Mouse (Mus musculus) liver, postnatal 0 days (tissue): ENCODE measurements around the gene Vegfd. TPM values are rescaled to one million over a fixed set of nuclear protein-coding genes. Genes with fewer than 3 reads are reported as not detected.
A peak's percentile ranks its signal among the peaks of the same experiment; 100 is the strongest.

ENCODE experiments used
- ATAC-seq: fragments of 200-750 bp; cut with Nextera tagmentation; 2 replicates; pipeline ENCODE4 v1.8.0; 2017; ENCODE audit warnings: mild to moderate bottlenecking, moderate library complexity
- DNase-seq: peaks from one replicate; pipeline ENCODE4 v3.0.0-alpha.2; 2016
- H3K27ac ChIP-seq: fragments of 300-500 bp; sonication (generic); 2 replicates; pipeline ENCODE4 v1.5.1; 2014; ENCODE audit warnings: antibody characterized with exemption, moderate library complexity, mild to moderate bottlenecking, low read depth
- H3K27me3 ChIP-seq: fragments of 300-500 bp; sonication (generic); 2 replicates; pipeline ENCODE4 v1.6.1; 2014; ENCODE audit warnings: low read length, control low read depth, mixed read lengths; ENCODE audit not compliant: insufficient read depth
- H3K36me3 ChIP-seq: fragments of 300-500 bp; sonication (generic); replicated peaks from 2 replicates; pipeline ENCODE4 v1.6.1; 2014; ENCODE audit warnings: mild to moderate bottlenecking, control low read depth, low read length, moderate library complexity, mixed read lengths; ENCODE audit not compliant: insufficient read depth
- H3K4me1 ChIP-seq: fragments of 300-500 bp; sonication (generic); 2 replicates; pipeline ENCODE4 v1.6.1; 2014; ENCODE audit warnings: antibody characterized with exemption, mild to moderate bottlenecking, control low read depth; ENCODE audit not compliant: insufficient read depth
- H3K4me2 ChIP-seq: fragments of 300-500 bp; sonication (generic); 2 replicates; pipeline ENCODE4 v1.6.1; 2014; ENCODE audit warnings: low read depth, mild to moderate bottlenecking, low read length, moderate library complexity, mixed read lengths
- H3K4me3 ChIP-seq: fragments of 300-500 bp; sonication (generic); 2 replicates; pipeline ENCODE4 v1.5.1; 2014; ENCODE audit warnings: low read depth, low read length
- H3K9ac ChIP-seq: fragments of 300-500 bp; sonication (generic); replicated peaks from 2 replicates; pipeline ENCODE4 v1.6.1; 2014; ENCODE audit warnings: mild to moderate bottlenecking, moderate library complexity
- H3K9me3 ChIP-seq: fragments of 300-500 bp; sonication (generic); 2 replicates; pipeline ENCODE4 v1.6.1; 2016; ENCODE audit warnings: mild to moderate bottlenecking, control low read depth, low read length, mixed read lengths
- CTCF ChIP-seq: sonication (generic); IDR thresholded peaks from 2 replicates; pipeline ENCODE4 v1.5.1; 2016; ENCODE audit warnings: antibody characterized with exemption, low read depth
- EP300 ChIP-seq: IDR thresholded peaks from 2 replicates; pipeline ENCODE4 v1.6.1; 2016; ENCODE audit warnings: antibody characterized with exemption, low read depth, mild to moderate bottlenecking
- WGBS: fragments of 180-500 bp; shearing (Covaris S2); extraction: QIAGEN DNeasy Blood & Tissue Kit; methylation state at CpG from one replicate; pipeline ENCODE4 v1.1.7; 2014; ENCODE audit not compliant: insufficient replicate concordance; 5-methylcytosine and 5-hydroxymethylcytosine counted together
- polyA plus RNA-seq: library from polyadenylated mRNA; unstranded; fragments of >200 nt; fragmentation: Nextera tagmentation; extraction: Ambion mirVana; gene quantifications from 2 replicates; pipeline ENCODE4 v1.2.1, GENCODE M21; 2015

Gene Vegfd
- polyA plus RNA-seq, 1 experiment from 2014 or later: 0.38 TPM

GRCm38 (mm10) chrX:164348937-164349336, 24.2 kb upstream of the Vegfd start:
- Histone ChIP-seq H3K9ac (no peak overlapping the region), H3K27ac (no peak overlapping the region), H3K27me3 (no peaks in the 10 kb centered on the region), H3K4me2 (no peak overlapping the region), H3K4me1 (no peaks in the 10 kb centered on the region), H3K4me3 (no peak overlapping the region), H3K36me3 (no peaks in the 10 kb centered on the region), H3K9me3 (no peaks in the 10 kb centered on the region)
- ATAC-seq (no peak), DNase-seq (no peak)
- TF ChIP-seq EP300 (no peak), CTCF (no peak)
- 70% methylated on average over 3 of the region's 3 CpGs for WGBS

- Histone ChIP-seq H3K4me1 (no peaks in the 10 kb centered on the region), H3K27me3 (no peaks in the 10 kb centered on the region), H3K9ac (no peak overlapping the region), H3K4me2 (no peak overlapping the region), H3K4me3 (no peak overlapping the region), H3K36me3 (no peaks in the 10 kb centered on the region), H3K9me3 (no peaks in the 10 kb centered on the region), H3K27ac (no peak overlapping the region)
- TF ChIP-seq CTCF (no peak), EP300 (no peak)
- ATAC-seq (no peak), DNase-seq (no peak)
- 79% methylated on average over 4 of the region's 4 CpGs for WGBS
Measured at GRCm38 (mm10) chrX:164365153-164365865, 7.9 kb upstream of the Vegfd start.

DNA sequence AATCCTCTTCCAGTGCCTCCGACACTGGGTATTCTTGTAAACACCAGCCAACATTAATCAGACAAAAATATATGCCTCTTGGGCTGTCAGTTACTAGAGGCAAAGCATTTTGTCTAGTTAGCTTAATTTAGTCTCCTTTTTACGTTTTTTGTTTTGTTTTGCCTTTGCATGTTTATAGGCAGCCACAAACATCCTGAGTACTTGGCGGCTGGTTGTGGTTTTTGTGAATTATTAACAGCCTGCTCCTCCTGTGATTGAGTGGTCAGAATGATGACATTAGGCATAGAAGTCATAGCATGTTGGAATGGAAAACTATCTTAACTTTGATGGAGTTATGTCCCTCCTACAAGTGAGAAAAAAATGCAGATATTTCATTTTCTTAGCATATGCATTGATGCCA, 2.6 kb upstream of the Vegfd start:
- no peak overlapping the region for H3K27ac ChIP-seq
- H3K9me3 ChIP-seq: no peaks in the 10 kb centered on the region
- H3K27me3 ChIP-seq: no peaks in the 10 kb centered on the region
- no peaks in the 10 kb centered on the region for H3K36me3 ChIP-seq
- DNase-seq (no peak), ATAC-seq (no peak)
- TF ChIP-seq CTCF (no peak), EP300 (no peak)
- no peak overlapping the region for H3K9ac ChIP-seq
- no peak overlapping the region for H3K4me2 ChIP-seq
- no peak overlapping the region for H3K4me3 ChIP-seq
- no peaks in the 10 kb centered on the region for H3K4me1 ChIP-seq
- WGBS: 66% methylated on average over 3 of the region's 3 CpGs

DNA sequence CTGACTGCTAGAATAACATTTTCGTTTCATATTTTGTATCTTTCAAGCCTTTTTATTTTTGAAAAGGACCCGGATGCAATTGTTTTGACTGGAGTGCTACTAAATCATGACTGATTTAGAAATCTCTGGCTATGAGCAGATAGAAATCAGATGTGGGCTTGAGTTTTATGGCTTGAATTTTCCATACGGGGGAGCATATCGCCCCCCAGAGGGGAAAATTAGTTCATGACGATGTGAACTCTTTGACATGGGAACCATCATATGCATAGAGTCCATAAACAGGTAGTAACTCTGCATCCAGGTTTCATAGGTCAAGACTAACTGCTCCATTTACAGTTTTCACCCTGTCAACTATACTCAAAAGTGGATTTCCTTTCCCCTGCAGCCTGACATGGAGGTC, 1.4 kb downstream of the Vegfd start:
- H3K27me3 ChIP-seq: no peaks in the 10 kb centered on the region
- H3K4me3 ChIP-seq: no peak overlapping the region
- TF ChIP-seq CTCF (no peak), EP300 (no peak)
- no peak for ATAC-seq
- H3K4me2 ChIP-seq: no peak overlapping the region
- no peaks in the 10 kb centered on the region for H3K9me3 ChIP-seq
- no peak for DNase-seq
- no peak overlapping the region for H3K27ac ChIP-seq
- H3K9ac ChIP-seq: no peak overlapping the region
- no peaks in the 10 kb centered on the region for H3K36me3 ChIP-seq
- H3K4me1 ChIP-seq: no peaks in the 10 kb centered on the region
- WGBS: 52% methylated on average over 5 of the region's 5 CpGs

GRCm38 (mm10) chrX:164379721-164380120, 6.5 kb downstream of the Vegfd start:
- H3K27me3 ChIP-seq: no peaks in the 10 kb centered on the region
- no peak overlapping the region for H3K4me2 ChIP-seq
- H3K9ac ChIP-seq: no peak overlapping the region
- no peak for TF ChIP-seq CTCF
- no peak for TF ChIP-seq EP300
- peaks cover 3% of the 10 kb centered on the region; the same call in 1 of the 2 replicates for H3K4me1 ChIP-seq
- no peak overlapping the region for H3K4me3 ChIP-seq
- WGBS: 80% methylated on average over 4 of the region's 4 CpGs
- no peaks in the 10 kb centered on the region for H3K9me3 ChIP-seq
- no peak for ATAC-seq
- no peak overlapping the region for H3K27ac ChIP-seq
- no peaks in the 10 kb centered on the region for H3K36me3 ChIP-seq
- no peak for DNase-seq

DNA sequence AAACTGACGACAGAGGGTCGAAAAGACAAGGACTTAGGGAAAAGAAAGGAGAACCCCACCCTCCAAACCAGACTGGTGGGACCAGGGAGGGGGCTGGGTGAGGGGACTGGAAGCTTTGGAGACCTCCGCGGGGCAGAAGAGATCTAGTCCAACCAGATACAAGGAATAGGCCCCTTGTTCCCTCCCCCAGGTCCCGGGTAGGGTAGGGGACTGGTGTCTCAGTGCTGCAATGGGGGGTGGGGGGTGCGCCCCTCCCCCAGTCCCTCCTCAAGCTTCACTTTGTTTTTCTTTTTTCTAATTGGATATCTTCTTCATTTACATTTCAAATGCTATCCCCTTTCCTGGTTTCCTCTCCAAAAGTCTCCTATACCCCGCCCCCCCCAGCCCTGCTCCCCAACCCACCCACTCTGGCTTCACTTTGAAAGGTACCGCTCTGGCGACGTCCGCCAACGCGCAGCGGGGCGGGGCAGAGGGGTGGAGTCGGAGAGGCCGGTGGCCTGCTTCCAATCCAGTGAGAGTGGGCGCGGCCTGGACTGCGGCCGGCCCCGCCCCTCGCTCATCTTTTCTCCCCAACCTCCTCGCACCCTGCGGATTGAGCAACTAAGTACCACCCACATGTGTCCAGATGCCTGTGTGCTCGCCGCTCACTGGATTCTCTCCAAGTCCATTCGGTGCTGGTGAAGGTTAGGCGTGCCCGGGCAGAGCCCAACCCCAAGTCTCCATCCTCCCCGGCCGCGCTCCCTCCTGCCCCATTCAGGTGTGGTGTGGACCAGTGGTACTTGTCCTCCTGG, 8.6 kb downstream of the Vegfd start:
- TF ChIP-seq CTCF (no peak), EP300 (no peak; the same call in 1 of the 2 replicates)
- no peaks in the 10 kb centered on the region for H3K9me3 ChIP-seq
- ATAC-seq (peak; percentile 99), DNase-seq (peak; percentile 87)
- peak overlapping the region; percentile 33 for H3K4me3 ChIP-seq
- H3K4me1 ChIP-seq: peaks cover 3% of the 10 kb centered on the region; the same call in 1 of the 2 replicates
- H3K9ac ChIP-seq: no peak overlapping the region
- H3K27ac ChIP-seq: no peak overlapping the region
- H3K27me3 ChIP-seq: no peaks in the 10 kb centered on the region
- peak overlapping the region; percentile 69 for H3K4me2 ChIP-seq
- whole genome bisulfite sequencing: 17% methylated on average over 25 of the region's 33 CpGs
- H3K36me3 ChIP-seq: no peaks in the 10 kb centered on the region
